Mouse (Mus musculus) ES-Bruce4 (cell line): ENCODE data around the gene Osbpl11. TPM values are rescaled to one million over a fixed set of nuclear protein-coding genes. Genes with fewer than 3 reads are reported as not detected.
A peak's percentile ranks its signal among the peaks of the same experiment; 100 is the strongest.
"Not testable (repeated sequence)": the region's sequence is repeated elsewhere in the genome, so short reads cannot be mapped to it uniquely, and the experiment has no call there.

Source experiments
- H3K27ac ChIP-seq: 2 replicates; pipeline ENCODE4 v1.5.1; 2012; ENCODE audit warnings: low read length, inconsistent platforms; ENCODE audit not compliant: insufficient read depth
- H3K27me3 ChIP-seq: 2 replicates; pipeline ENCODE4 v1.6.1; 2012; ENCODE audit warnings: mild to moderate bottlenecking, low read length, inconsistent platforms; ENCODE audit not compliant: control insufficient read depth, poor library complexity, insufficient read depth, severe bottlenecking
- H3K36me3 ChIP-seq: 2 replicates; pipeline ENCODE4 v1.6.1; 2012; ENCODE audit warnings: inconsistent platforms, mild to moderate bottlenecking, low read length, moderate library complexity; ENCODE audit not compliant: control insufficient read depth, poor library complexity, insufficient read depth, severe bottlenecking
- H3K4me1 ChIP-seq: one replicate; pipeline ENCODE4 v1.8.1; 2011; ENCODE audit warnings: low read length; ENCODE audit not compliant: control insufficient read depth, insufficient read depth
- H3K4me3 ChIP-seq: 2 replicates; pipeline ENCODE4 v1.5.1; 2011; ENCODE audit warnings: low read depth, mild to moderate bottlenecking, low read length
- H3K9ac ChIP-seq: 2 replicates; pipeline ENCODE4 v1.6.1; 2012; ENCODE audit warnings: low read depth, mild to moderate bottlenecking, inconsistent platforms; ENCODE audit not compliant: poor library complexity, severe bottlenecking
- H3K9me3 ChIP-seq: replicated peaks from 2 replicates; pipeline ENCODE4 v1.6.1; 2012; ENCODE audit warnings: mild to moderate bottlenecking, low read length, inconsistent platforms; ENCODE audit not compliant: control insufficient read depth, poor library complexity, insufficient read depth, severe bottlenecking
- CTCF ChIP-seq: IDR thresholded peaks from one replicate; pipeline ENCODE4 v1.8.1; 2011; ENCODE audit warnings: low read depth, low read length
- EP300 ChIP-seq: IDR thresholded peaks from 2 replicates; pipeline ENCODE4 v1.6.1; 2011; ENCODE audit warnings: low read depth, low read length; ENCODE audit not compliant: insufficient read depth
- POLR2A ChIP-seq: IDR thresholded peaks from one replicate; pipeline ENCODE4 v1.8.1; 2011; ENCODE audit warnings: low read length; ENCODE audit not compliant: insufficient read depth
- polyA plus RNA-seq: library from polyadenylated mRNA; stranded (reverse); fragments of >200 nt; gene quantifications from 2 replicates; pipeline ENCODE4 v1.2.4, GENCODE M21; 2011; ENCODE audit warnings: low read depth; ENCODE audit not compliant: missing spikeins, insufficient read depth, insufficient read length

Osbpl11 gene
- polyA plus RNA-seq, 1 experiment, result 21.4 TPM

DNA sequence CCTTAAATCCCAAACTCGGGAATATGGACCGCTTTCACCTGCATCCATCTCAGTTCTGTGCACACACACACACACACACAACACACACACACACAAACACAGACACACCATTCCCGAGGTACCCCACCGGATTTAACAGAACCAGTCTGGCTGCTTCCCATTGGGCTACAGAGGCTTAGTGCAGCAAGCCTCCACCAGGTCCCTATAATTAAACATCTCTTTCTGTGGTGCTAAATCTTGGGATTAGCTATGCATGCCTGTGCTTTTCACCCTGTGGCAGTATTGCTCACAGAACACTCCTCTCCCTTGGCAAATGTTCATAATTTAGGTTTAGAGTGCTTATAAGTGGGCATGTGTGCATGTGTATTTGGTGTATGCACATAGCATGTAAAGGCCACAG lies 36.7 kb upstream of the Osbpl11 start:
- no peaks in the 10 kb centered on the region for H3K9me3 ChIP-seq
- no peak overlapping the region for H3K4me3 ChIP-seq
- H3K27me3 ChIP-seq, result no peaks in the 10 kb centered on the region

DNA sequence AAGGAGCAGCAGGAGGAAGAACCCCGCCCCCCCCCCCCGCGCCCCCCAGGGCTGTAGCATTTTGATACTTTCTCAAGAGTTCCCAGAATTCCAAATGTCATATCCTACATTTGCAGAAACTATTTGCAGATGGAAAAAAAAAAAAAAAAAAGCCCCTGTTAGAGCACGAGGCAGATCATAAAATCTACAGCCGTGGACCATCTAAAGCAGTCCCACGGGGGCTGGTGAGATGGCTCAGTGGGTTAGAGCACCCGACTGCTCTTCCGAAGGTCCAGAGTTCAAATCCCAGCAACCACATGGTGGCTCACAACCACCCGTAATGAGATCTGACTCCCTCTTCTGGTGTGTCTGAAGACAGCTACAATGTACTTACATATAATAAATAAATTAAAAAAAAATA lies 34.0 kb upstream of the Osbpl11 start:
- H3K27ac ChIP-seq, H3K9me3 ChIP-seq, H3K9ac ChIP-seq, H3K36me3 ChIP-seq, H3K4me1 ChIP-seq, H3K4me3 ChIP-seq, H3K27me3 ChIP-seq: not testable (repeated sequence)

More for the DNA sequence above, 36.7 kb upstream of the Osbpl11 start:
- H3K27ac ChIP-seq, result no peak overlapping the region
- no peak overlapping the region for H3K9ac ChIP-seq
- H3K4me1 ChIP-seq, result peaks cover 2% of the 10 kb centered on the region
- H3K36me3 ChIP-seq, result no peaks in the 10 kb centered on the region
- TF ChIP-seq EP300 (no peak), POLR2A (no peak), CTCF (no peak)

DNA sequence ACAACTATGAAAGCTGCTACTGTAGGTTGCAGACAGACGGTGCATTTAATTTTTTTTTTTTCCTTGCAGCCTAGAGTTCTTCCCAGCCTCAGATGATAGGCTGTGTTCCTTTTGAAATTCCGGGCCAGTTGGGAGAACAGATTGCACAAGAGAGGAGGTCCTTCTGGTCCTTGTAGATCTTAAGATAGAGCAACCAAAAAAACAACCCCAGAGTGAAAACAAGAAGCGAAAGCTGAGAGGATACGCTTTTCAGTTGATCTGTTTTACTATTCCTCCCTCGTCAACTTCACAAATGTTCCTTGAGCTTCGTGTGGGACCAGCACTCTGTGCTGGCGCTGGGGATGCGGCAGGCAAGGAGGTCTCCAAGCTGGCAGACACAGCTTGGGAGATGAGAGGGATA lies 33.3 kb upstream of the Osbpl11 start:
- Histone ChIP-seq H3K36me3 (no peaks in the 10 kb centered on the region), H3K4me3 (no peak overlapping the region)
- TF ChIP-seq CTCF (no peak), EP300 (no peak), POLR2A (no peak)

DNA sequence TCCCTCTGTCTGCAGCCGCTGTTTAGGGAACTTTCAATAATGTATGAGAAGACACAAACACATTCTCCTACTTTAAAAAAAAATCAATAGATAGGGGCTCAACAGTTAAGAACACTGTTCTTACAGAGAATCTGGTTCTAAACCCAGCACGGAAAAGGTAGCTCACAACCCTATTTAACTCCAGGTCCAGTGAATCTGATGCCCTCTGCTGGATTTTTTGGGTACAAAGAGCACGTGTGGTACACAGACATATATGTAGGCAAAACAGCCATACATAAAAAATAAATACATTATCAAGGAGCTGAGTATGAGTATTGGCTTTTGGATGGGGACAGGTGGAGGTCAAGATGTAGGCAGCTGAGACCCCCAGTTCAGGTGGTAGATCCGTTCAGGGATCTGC lies 29.9 kb upstream of the Osbpl11 start:
- no peak overlapping the region for H3K9ac ChIP-seq
- H3K36me3 ChIP-seq, result no peaks in the 10 kb centered on the region
- H3K4me3 ChIP-seq, result no peak overlapping the region
- no peak overlapping the region for H3K27ac ChIP-seq
- H3K4me1 ChIP-seq, result no peaks in the 10 kb centered on the region
- no peaks in the 10 kb centered on the region for H3K27me3 ChIP-seq
- no peaks in the 10 kb centered on the region for H3K9me3 ChIP-seq
- TF ChIP-seq CTCF (no peak), POLR2A (no peak), EP300 (no peak)

More for the DNA sequence above, 33.3 kb upstream of the Osbpl11 start:
- no peaks in the 10 kb centered on the region for H3K27me3 ChIP-seq
- H3K9me3 ChIP-seq, result no peaks in the 10 kb centered on the region
- no peaks in the 10 kb centered on the region for H3K4me1 ChIP-seq
- H3K27ac ChIP-seq, result no peak overlapping the region
- no peak overlapping the region for H3K9ac ChIP-seq

DNA sequence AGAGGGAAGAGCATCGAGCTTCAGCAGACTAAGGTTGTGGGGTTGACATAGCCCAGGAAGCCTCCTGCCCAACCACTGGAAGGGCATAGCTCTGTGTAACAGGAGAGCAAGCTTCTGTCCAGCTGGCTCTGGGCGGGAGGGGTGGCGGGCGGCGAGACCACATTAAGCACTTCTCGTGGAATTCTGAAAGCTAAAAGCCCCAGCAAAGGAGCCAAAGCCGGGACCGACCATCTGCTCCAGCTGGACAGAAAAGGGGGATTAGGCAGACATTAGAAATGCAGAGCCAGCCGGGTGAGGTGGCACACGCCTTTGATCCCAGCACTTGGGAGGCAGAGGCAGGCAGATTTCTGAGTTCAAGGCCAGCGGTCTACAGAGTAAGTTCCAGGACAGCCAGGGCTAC lies 26.9 kb upstream of the Osbpl11 start:
- H3K4me1 ChIP-seq, result no peaks in the 10 kb centered on the region
- no peaks in the 10 kb centered on the region for H3K27me3 ChIP-seq
- H3K9me3 ChIP-seq, result no peaks in the 10 kb centered on the region
- no peak for TF ChIP-seq EP300
- TF ChIP-seq POLR2A, result no peak
- no peak for TF ChIP-seq CTCF
- H3K9ac ChIP-seq, result no peak overlapping the region
- no peak overlapping the region for H3K27ac ChIP-seq
- no peaks in the 10 kb centered on the region for H3K36me3 ChIP-seq
- peak overlapping the region; percentile 21 for H3K4me3 ChIP-seq

DNA sequence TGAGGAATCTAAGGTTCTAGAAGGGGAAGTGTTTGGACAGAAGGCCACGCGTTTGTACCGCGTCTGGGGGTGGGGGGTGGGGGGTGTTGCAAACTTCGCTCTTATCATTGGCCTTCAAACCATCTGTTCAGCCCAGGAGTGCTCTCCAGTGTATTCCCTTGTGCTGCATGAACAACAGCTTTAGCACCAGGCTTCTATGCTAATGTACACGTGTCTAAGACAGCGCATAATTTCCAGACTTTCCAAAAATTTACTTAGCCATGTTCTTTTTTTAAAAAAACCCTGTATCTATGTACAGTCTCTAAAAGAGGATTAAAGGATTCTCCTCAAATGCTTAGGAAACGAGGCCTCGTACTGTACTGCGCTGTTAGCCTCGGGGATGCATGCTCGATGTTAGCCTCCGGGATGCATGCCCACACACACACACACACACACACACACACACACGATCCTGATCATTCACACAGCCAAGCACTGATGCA lies 26.2 kb upstream of the Osbpl11 start:
- H3K27me3 ChIP-seq, result no peaks in the 10 kb centered on the region
- TF ChIP-seq POLR2A (no peak), EP300 (no peak), CTCF (no peak)
- H3K4me1 ChIP-seq, result no peaks in the 10 kb centered on the region
- H3K36me3 ChIP-seq, result no peaks in the 10 kb centered on the region
- H3K9me3 ChIP-seq, result no peaks in the 10 kb centered on the region
- H3K9ac ChIP-seq, result no peak overlapping the region
- H3K4me3 ChIP-seq, result no peak overlapping the region
- no peak overlapping the region for H3K27ac ChIP-seq

DNA sequence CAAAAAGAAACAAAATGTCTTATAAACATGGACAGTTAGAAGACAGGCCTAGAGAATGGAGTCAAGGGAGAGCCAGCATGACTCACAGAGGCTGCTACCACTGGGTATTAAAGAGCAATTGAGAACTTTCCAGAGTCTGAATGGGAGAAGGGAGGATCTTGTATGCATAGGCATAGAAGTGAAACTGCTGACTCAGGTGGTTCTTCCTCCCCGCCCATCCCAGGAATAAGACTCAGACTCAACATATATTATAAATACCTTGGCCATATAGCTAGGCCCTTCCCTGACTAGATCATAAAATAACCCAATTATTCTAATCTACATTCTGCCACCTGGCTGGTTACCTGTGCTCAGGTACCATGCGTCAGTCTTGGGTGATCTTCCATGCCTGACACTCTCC lies 25.5 kb upstream of the Osbpl11 start:
- H3K9me3 ChIP-seq, result no peaks in the 10 kb centered on the region
- no peaks in the 10 kb centered on the region for H3K4me1 ChIP-seq
- H3K27ac ChIP-seq, result no peak overlapping the region
- H3K9ac ChIP-seq, result no peak overlapping the region
- no peaks in the 10 kb centered on the region for H3K27me3 ChIP-seq
- H3K4me3 ChIP-seq, result no peak overlapping the region
- TF ChIP-seq CTCF, result no peak
- no peak for TF ChIP-seq EP300
- TF ChIP-seq POLR2A, result no peak
- no peaks in the 10 kb centered on the region for H3K36me3 ChIP-seq
